ENCODE assay signal across 8 mouse cellular contexts in the genomic region with DNA sequence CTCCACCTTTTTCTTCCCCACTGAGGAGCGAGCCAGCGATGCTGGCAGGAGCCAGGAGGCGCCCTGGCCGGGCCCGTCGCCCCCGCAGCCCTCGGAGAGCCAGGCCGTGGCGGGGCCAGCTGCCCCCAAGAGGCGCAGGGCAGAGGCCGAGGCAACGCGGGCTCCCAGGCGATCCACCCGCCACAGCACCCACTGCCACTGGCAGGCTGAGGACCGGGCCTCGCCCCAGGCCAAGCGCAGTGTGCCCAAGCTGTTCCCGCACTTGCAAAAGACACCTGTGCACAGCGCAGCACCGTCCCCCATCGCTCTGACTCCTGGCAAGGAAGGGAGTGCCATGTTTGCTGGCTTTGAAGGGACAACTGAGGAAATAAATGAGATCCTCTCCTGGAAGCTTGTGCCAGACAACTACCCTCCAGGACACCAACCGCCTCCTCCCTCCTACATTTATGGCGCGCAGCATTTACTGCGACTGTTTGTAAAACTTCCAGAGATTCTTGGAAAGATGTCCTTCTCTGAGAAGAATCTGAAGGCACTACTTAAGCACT. TPM values are rescaled to one million over a fixed set of nuclear protein-coding genes. Genes with fewer than 3 reads are reported as not detected.
A peak's percentile ranks its signal among the peaks of the same experiment; 100 is the strongest.
DNase-seq lines count a peak whose midpoint lies in the region; ATAC-seq and TF ChIP-seq lines count a peak whose summit lies in the region.

No protein-coding gene starts in this region.

- 0 out of 2 replicates have a peak, but pooled peaks have one; percentile 35 for TF ChIP-seq POLR2A in limb, embryonic 14.5 days (IDR thresholded peaks at IDR 0.05; ENCODE audit: borderline replicate concordance, extremely low read depth, insufficient read depth, insufficient read length)

- ATAC-seq in heart, embryonic 15.5 days (replicated peaks; ENCODE audit: insufficient number of reproducible peaks, insufficient read depth, low FRiP score, low read depth) = peak; percentile 59
- peak; percentile 87 for ATAC-seq in hindbrain, embryonic 11.5 days (ENCODE audit: low FRiP score)
- peak; percentile 58 for ATAC-seq in limb, embryonic 14.5 days (ENCODE audit: low FRiP score, low read depth)
- peak; percentile 77 for ATAC-seq in neural tube, embryonic 15.5 days (ENCODE audit: low FRiP score)

- 20% methylated on average over 27 of the region's 27 CpGs for WGBS in heart, embryonic 15.5 days
- 13% methylated on average over 26 of the region's 27 CpGs for WGBS in hindbrain, embryonic 11.5 days
- WGBS in limb, embryonic 14.5 days = 23% methylated on average over 17 of the region's 27 CpGs
- 9% methylated on average over 27 of the region's 27 CpGs for WGBS in neural tube, embryonic 15.5 days

- H3K9ac ChIP-seq in heart, embryonic 15.5 days = peak overlapping the region; percentile 55
- H3K9ac ChIP-seq in hindbrain, embryonic 11.5 days (ENCODE audit: low read depth, low read length) = peak overlapping the region; percentile 82
- H3K9ac ChIP-seq in limb, embryonic 14.5 days (ENCODE audit: low read depth, low read length, severe bottlenecking) = peak overlapping the region; percentile 81
- H3K9ac ChIP-seq in neural tube, embryonic 15.5 days (replicated peaks) = peak overlapping the region; percentile 78

- H3K4me3 ChIP-seq in heart, embryonic 15.5 days = peak overlapping the region; percentile 78
- peak overlapping the region; percentile 59 for H3K4me3 ChIP-seq in hindbrain, embryonic 11.5 days (ENCODE audit: low read depth, low read length)
- peak overlapping the region; percentile 58 for H3K4me3 ChIP-seq in limb, embryonic 14.5 days (replicated peaks; ENCODE audit: low read length)
- H3K4me3 ChIP-seq in neural tube, embryonic 15.5 days (replicated peaks) = peak overlapping the region; percentile 64

- H3K4me2 ChIP-seq in heart, embryonic 15.5 days = peak overlapping the region; percentile 88
- peak overlapping the region; percentile 85 for H3K4me2 ChIP-seq in hindbrain, embryonic 11.5 days (replicated peaks; ENCODE audit: low read depth, low read length)
- peak overlapping the region; percentile 90 for H3K4me2 ChIP-seq in limb, embryonic 14.5 days (replicated peaks; ENCODE audit: low read depth, low read length, severe bottlenecking)
- peak overlapping the region; percentile 78 for H3K4me2 ChIP-seq in neural tube, embryonic 15.5 days

- no peaks in the 10 kb centered on the region for H3K36me3 ChIP-seq in heart, embryonic 15.5 days
- no peaks in the 10 kb centered on the region for H3K36me3 ChIP-seq in hindbrain, embryonic 11.5 days (ENCODE audit: control insufficient read depth, insufficient read depth, low read length)
- H3K36me3 ChIP-seq in limb, embryonic 14.5 days (ENCODE audit: control insufficient read depth, insufficient read depth, low read length) = no peaks in the 10 kb centered on the region
- no peaks in the 10 kb centered on the region for H3K36me3 ChIP-seq in neural tube, embryonic 15.5 days

- no peaks in the 10 kb centered on the region for H3K9me3 ChIP-seq in heart, embryonic 15.5 days (replicated peaks)
- H3K9me3 ChIP-seq in hindbrain, embryonic 11.5 days (ENCODE audit: control insufficient read depth, low read length) = no peaks in the 10 kb centered on the region
- H3K9me3 ChIP-seq in limb, embryonic 14.5 days (ENCODE audit: control insufficient read depth, low read length) = no peaks in the 10 kb centered on the region
- H3K9me3 ChIP-seq in neural tube, embryonic 15.5 days (replicated peaks) = no peaks in the 10 kb centered on the region

- H3K4me1 ChIP-seq in heart, embryonic 15.5 days (replicated peaks) = peaks cover 10% of the 10 kb centered on the region
- no peaks in the 10 kb centered on the region; the same call in 1 of the 2 replicates for H3K4me1 ChIP-seq in hindbrain, embryonic 11.5 days (replicated peaks; ENCODE audit: control insufficient read depth, insufficient read depth, low read length)
- peaks cover 9% of the 10 kb centered on the region for H3K4me1 ChIP-seq in limb, embryonic 14.5 days (ENCODE audit: control insufficient read depth, insufficient read depth, low read length)
- peaks cover 10% of the 10 kb centered on the region for H3K4me1 ChIP-seq in neural tube, embryonic 15.5 days

- H3K27ac ChIP-seq in heart, embryonic 15.5 days = peak overlapping the region; percentile 67
- H3K27ac ChIP-seq in hindbrain, embryonic 11.5 days (ENCODE audit: low read depth, low read length) = peak overlapping the region; percentile 74
- peak overlapping the region; percentile 73 for H3K27ac ChIP-seq in limb, embryonic 14.5 days (replicated peaks; ENCODE audit: low read depth, low read length)
- H3K27ac ChIP-seq in neural tube, embryonic 15.5 days (replicated peaks) = peak overlapping the region; percentile 92

- intact Hi-C loops in heart, postnatal 36 days (cut with DNase I) = loop anchor here (2.0 kb wide), 1 partner anchor 113 kb away; the partner anchor contains the start of gene Tbc1d32
- intact Hi-C loops in gastrocnemius, postnatal 36 days (cut with DNase I) = loop anchor here (10.0 kb wide), 1 partner anchor 109 kb away; the partner anchor contains the start of gene Tbc1d32

- DNase-seq in heart, postnatal 36 days = no peak
- DNase-seq in T-cell, adult 2 months (ENCODE audit: low spot score) = peak; percentile 32
- peak; percentile 56 for DNase-seq in embryo, embryonic 11 days
- no peak for DNase-seq in hindbrain, embryonic 11.5 days (ENCODE audit: low spot score)
- no peak for DNase-seq in limb, embryonic 14.5 days (ENCODE audit: low spot score)
- DNase-seq in gastrocnemius, postnatal 36 days = no peak

- no peaks in the 10 kb centered on the region for H3K27me3 ChIP-seq in heart, embryonic 15.5 days
- H3K27me3 ChIP-seq in hindbrain, embryonic 11.5 days (ENCODE audit: control insufficient read depth, insufficient read depth, low read length) = no peaks in the 10 kb centered on the region
- H3K27me3 ChIP-seq in limb, embryonic 14.5 days (ENCODE audit: control insufficient read depth, insufficient read depth, low read length) = no peaks in the 10 kb centered on the region
- no peaks in the 10 kb centered on the region for H3K27me3 ChIP-seq in neural tube, embryonic 15.5 days (replicated peaks)

RNA-seq across cellular contexts. Expression of gene Msl3l2, which starts 9.0 kb away (rescaled TPM):
- polyA plus RNA-seq in heart, embryonic 15.5 days (2015; fragmentation: Nextera tagmentation; extraction: Ambion mirVana) = 4.6 and 6.3 TPM in 2 replicates
- total RNA-seq in heart, postnatal 36 days (2021) = 1 to 10 TPM; 2.8 to 3.2 TPM
- polyA plus RNA-seq in hindbrain, embryonic 11.5 days (2014; fragmentation: Nextera tagmentation; extraction: Ambion mirVana) = 7.4 and 8.3 TPM in 2 replicates
- 10.6 and 11.6 TPM in 2 replicates for polyA plus RNA-seq in limb, embryonic 14.5 days (2012; rRNA removed)
- polyA plus RNA-seq in limb, embryonic 14.5 days (2014; fragmentation: Nextera tagmentation; extraction: Ambion mirVana) = 6.9 and 8.7 TPM in 2 replicates
- 11.8 and 13.2 TPM in 2 replicates for polyA plus RNA-seq in neural tube, embryonic 15.5 days (2015; fragmentation: Nextera tagmentation; extraction: Ambion mirVana)
- total RNA-seq in gastrocnemius, postnatal 36 days (2021) = 1 to 10 TPM in 1 of 2 experiments, under 1 TPM in 1; 0.47 to 1.1 TPM

Comparison
In these comparisons a context has a peak if more than half of its experiments do, and no peak if none do; other contexts are left out.
1. DNase-seq: peak in T-cell, adult 2 months (single experiment) and embryo, embryonic 11 days (single experiment); none in heart, postnatal 36 days (0 of 2), hindbrain, embryonic 11.5 days (single experiment), limb, embryonic 14.5 days (single experiment) and gastrocnemius, postnatal 36 days (0 of 2).
2. Peak in every context shown above with its lines, with median percentiles within 50 percentile points of each other: ATAC-seq, H3K27ac ChIP-seq, H3K4me2 ChIP-seq, H3K4me3 ChIP-seq and H3K9ac ChIP-seq.